Mouse (Mus musculus): ENCODE measurements around the gene E2f2.

The E2f2 gene

DNA sequence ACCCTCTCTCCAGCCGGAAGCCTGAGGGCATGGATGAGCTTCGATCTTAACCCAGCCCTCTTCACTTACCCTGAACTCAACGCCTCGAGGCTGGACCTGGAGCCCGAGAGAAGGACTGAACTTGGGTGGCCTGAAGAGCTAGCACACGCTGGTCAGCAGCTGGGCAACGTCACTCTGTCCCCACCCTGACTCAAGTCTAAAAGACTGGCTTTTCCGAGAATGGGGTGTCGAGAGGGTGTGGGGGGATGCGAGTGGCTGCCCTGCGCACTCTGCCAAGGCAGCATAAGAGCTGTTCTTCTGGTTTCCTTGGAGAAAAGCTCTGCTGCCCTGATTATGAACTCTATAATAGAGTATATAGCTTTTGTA is 27.3 kb upstream of the E2f2 start:
- DNase-seq (ENCODE audit: low spot score in 2 of 2): no peak

DNA sequence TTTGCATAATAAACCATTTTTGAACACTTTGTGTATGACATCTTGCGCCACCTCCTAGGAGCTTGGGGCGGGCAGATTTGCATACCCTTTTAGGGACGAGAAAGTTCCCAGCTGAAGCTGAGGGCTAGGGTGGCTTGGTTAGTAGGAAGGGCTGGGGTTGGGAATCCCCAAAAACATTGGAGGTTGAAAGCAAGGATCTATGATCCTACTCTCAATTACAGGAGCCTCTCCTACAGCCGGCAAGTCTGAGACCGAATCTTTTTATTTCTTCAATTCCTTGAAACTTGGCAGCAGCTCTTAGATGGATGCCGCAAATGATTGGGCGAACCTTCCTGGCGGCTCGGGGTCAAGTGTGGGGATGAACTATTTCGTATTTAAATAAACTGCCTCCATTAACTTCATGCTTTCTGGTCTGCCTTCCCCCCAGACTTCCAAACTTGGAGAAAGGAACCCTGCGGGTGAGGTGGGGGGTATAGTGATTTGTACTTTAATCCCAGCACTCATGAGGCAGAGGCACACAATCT is 26.8 kb upstream of the E2f2 start:
- peak in 1 of 2 experiments; percentile 17 for DNase-seq (ENCODE audit: low spot score in 2 of 2)

DNA sequence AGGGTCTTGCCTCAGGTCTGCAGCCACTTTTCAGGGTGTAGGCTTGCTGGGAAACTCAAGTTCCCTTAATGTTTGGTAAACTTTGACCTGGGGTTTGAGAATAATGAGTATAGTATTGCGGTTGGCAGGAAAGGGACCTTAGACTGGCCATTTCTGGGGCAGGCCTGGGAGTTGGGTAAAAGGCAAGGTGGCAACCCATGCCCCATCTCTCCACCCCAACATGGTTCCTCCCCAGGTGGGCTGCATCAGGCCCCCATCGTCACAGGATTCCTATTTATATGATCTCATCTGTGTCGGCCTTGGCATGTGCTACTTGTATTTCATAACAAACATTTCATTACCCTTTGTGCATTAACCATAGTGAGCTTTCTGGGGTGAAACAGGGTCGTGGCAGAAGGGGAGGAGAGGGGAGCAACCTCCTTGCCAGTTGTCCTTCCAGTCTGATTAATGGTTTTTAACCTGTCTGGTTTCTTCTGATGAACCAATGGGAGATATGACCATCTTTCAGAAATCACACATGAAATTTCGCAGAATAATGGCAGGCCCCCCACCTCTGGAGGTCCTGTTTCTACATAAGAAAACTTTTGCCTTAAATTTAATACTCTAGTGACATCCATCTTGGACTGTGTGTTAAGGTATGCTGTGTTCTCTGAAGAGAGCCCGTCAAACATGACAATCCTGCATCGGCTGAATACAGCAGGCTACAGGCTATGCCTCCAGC is 26.0 kb upstream of the E2f2 start:
- peak; percentile 20 to 30 for DNase-seq (ENCODE audit: low spot score in 2 of 2)

DNA sequence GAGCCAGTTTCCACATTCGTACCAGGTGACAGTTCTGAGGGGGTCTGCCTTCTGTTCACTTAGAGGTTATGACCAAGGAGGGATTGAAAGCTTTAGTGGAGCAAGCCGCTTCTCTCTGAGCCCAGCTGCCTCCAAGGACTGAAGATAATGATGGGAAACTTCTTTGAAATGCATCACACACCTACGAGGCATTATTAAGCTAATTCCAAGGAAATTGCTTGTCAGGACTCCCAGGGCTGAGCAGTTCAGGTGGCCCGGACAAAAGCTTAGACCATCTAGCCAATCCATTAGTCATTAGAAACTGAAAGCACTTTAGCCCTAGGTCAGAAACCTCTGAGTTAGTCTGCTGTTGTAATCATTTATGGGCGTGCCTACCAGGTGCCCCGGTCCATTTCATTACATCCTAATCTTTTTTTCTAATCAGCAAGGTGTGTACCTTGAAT is 25.5 kb upstream of the E2f2 start:
- peak in 1 of 2 experiments; percentile 33 for DNase-seq (ENCODE audit: low spot score in 2 of 2)

DNA sequence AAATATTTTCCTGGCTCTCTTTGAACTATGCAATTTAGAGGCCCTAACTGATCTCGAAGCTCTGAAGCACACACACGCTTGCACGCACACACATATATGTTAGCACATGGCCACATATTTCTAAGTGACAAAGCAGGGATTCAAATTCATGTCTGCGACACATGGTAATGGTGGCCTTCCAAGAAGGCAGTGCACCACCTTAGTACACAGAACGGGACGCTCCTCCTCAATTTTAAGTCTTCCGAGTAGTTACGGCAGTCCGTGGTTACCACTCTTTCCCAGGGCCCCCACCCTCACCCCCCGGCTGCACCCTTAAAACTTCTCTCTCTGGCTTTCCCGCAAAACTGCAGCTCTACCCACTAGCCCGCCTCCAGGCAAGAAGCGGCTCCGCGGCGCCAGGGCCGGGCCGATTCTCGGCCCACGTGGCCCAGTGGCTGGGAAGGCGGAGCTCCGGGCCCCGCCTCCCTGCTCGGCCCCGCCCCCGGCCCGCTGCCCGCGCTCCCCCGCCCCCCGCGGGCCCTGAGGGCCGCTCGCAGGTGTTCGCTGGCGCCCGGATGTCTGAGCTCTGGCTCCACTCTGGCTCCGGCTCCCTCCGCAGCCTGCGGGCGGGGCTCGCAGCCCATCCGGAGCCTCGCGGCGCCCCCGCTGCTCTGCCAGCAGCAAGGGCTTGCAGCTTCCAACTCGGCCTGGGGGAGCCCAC is 24.6 kb upstream of the E2f2 start:
- DNase-seq (ENCODE audit: low spot score in 2 of 2): peak; percentile 66 to 88

DNA sequence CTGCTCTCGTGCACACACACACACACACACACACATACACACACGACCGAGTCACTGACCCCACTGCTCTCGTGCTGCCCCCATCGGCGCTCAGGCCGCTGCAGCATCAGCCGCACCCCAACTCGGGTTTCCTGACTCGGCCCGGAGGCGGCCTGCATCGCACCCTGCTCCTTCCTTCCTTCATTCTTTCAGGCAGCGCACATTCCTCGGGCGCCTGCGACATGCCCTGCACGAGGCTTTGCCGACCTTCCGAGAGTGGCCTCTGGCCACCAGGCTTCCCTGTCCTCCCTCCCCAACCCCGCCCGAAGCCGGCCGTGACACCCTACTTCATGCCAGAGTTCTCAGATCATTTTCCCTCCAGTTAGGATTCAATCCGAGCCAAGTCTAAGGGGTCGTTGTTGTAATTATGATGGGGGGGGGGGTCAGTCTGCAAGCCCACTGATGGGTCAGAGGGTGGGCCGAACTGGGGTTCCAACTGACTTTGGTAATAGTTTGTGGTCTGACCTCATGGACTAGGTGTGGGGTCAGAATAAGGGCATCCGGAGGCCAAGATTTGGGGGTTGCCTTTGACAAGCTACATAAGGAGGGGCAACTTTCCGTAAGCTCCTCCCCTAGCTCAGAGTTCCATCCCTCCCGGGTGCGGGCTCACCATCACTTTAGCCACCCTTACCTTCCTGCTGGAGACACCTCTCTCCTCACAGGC is 23.7 kb upstream of the E2f2 start:
- peak; percentile 49 to 71 for DNase-seq (ENCODE audit: low spot score in 2 of 2)

DNA sequence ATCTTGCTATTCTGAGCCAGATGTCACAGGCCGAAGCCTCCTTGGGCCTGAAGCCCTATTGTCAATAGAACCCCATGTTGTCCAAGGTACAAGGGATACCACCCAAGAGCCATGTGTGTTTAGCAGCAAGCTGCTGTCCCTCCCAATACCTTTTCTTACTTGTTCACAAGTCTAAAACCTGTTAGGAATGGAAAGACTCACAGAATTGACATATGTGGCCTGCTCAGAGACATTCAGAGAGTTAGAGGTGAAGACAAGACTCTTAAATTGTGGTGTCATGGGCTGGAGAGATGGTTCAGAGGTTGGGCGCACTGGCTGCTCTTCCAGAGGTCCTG is 23.2 kb upstream of the E2f2 start:
- no peak for DNase-seq (ENCODE audit: low spot score in 2 of 2)

DNA sequence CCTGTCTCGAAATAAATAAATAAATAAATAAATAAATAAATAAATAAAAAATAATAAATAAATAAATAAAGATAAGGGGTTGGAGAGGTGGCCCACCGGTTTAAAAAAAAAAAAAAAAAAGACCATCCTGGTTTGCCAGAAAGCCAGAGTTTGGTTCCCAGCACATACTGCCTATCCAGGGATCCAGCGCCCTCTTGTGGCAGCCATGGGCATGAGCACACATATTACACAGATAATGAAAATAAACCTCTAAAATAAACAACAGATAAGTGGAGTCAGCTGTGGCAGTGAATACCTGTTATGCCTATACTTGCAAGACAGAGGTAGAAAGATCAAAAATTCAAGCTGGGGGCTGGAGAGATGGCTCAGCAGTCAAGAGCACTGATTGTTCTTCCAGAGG is 22.5 kb upstream of the E2f2 start:
- DNase-seq (ENCODE audit: low spot score in 2 of 2): no peak

DNA sequence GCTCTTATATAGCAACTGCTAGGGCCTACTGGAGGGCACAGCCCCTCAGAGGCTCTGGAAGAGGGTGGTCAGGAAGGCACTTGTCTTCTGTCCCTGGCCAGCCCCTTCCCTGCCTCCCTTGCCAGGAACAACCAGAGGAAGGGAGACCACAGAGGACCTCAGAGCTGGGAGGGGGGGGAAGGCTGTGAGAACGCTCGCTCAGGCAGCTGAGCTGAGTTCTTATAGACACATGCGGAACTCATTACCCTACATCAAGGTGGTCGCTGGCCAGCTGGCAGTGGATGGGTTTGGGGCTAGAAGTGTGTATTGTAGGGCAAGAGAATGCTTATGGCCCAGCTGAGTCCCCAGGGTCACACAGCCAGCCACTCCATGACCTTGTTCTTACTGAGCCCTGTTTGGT is 21.6 kb upstream of the E2f2 start:
- DNase-seq (ENCODE audit: low spot score in 2 of 2): no peak

DNA sequence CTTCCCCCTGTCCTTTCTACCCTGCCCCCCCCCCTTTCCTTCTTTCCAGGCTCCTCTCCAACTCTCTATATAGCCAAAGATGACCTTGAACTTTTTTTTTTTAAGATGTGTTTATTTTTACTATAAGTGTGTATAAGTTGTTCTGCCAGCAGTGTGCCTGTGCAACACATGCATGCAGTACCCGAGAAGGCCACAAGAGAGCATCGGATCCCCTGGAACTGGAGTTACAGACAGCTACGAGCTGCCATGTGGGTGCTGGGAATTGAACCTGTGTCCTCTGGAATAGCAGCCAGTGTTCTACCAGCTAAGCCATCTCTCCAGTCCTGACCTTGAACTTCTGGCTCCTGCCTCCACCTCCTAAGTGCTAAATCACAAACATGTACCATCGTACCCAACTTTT is 19.4 kb upstream of the E2f2 start:
- no peak for DNase-seq (ENCODE audit: low spot score in 2 of 2)

DNA sequence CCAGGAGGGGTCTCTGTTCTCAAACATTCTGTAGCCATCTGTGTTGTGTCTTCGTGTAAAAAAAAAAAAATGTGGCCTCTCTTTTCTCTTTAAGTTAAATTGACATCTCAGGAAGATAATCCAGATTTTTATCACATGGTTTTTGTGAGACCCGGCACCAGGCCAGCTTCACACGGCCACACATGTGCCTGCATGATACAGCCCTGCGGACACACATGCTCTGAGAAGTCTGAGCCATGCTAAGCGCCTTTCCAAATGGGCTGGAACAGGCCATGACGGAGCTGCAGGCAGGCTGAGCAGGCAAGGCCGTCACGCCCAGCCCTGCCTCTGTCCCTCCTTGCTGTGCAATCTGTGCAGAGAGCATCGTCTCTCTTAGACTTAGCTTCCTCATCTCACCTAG is 17.7 kb upstream of the E2f2 start:
- peak in 1 of 2 experiments; percentile 8 for DNase-seq (ENCODE audit: low spot score in 2 of 2)

DNA sequence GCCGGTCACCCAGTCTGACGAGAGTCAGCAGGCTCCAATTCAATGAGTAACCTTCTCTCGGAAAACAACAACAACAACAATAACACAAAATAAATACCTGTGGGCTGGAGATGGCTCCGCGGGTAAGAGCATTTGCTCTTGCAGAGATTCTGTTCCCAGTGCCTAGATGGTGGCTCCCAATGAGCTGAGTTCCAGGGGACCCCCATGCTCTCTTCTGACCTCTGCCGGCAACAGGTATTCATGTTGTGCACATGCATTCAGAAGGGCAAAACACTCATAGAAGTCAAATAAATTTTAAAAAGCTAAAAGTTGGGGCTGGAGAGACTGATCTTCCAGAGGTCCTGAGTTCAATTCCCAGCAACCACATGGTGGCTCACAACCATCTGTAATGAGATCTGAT is 13.7 kb upstream of the E2f2 start:
- no peak for DNase-seq (ENCODE audit: low spot score in 2 of 2)

DNA sequence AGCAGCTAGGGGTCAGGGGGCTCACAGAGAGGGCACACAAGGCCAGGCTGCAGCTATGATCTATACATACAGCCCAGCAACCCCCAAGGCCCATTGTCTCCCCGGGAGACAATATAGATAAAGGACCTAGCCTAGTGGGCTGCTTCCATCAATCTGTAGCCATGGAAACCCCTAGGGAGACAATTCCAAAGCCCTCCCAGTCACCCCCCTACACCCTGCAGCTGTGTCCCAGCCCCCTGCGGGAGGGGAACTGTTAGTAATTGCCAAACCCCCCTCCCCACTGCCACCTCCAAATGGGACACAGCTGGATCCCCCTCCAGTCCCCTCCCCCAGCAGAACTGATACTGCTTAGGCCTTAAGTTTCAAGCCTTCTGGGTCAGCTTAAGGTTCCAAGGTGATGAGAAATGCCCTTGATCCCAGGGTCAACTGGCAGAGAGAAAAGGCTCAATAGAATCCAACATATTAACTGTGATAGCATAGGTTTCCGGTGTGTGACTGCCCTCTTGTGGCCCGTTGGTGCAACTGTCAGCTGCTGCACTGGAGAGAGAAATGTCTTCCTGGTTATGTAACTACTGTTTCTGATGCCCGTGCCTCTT is 12.3 kb upstream of the E2f2 start:
- DNase-seq (ENCODE audit: low spot score in 2 of 2): peak in 1 of 2 experiments; percentile 65

DNA sequence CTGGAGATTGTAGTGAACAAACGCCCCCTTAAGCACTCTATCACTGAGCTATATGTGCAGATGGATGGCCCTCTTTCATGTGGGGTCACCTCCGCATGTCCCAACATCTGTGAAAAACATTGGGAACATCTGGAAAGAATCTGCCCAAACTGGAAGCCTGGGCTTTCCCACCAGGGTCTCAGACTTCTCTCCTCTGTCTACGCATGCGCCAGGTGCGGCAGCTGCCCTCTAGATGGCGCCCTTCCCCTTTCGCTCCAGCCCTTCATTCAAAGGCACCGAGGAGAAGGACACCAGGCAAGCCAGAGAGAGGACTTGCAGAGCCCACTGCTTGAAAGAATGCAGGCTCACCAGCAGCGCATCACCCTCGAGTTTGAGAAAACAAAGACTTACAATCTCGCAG is 8.7 kb upstream of the E2f2 start:
- peak in 1 of 2 experiments; percentile 76 for DNase-seq (ENCODE audit: low spot score in 2 of 2)

DNA sequence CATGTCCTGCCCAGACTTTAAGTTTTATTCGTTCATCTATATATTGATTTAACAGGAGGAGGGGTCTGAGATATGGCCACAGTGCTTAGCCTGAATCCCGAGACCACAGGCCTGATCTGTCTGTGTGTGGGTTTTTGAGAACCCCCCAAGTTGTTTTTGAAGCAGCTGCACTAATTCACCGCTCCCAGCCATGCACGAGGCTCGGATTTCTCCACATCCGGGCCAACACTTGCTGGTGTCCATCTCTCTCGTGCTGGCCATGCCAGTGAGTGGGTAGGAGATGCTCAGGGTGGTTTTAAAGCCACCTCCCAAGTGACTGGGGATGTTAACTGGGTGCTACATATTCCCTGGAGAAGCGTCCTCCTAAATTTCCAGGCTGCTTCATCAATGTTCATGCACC is 7.2 kb upstream of the E2f2 start:
- DNase-seq (ENCODE audit: low spot score in 2 of 2): no peak

DNA sequence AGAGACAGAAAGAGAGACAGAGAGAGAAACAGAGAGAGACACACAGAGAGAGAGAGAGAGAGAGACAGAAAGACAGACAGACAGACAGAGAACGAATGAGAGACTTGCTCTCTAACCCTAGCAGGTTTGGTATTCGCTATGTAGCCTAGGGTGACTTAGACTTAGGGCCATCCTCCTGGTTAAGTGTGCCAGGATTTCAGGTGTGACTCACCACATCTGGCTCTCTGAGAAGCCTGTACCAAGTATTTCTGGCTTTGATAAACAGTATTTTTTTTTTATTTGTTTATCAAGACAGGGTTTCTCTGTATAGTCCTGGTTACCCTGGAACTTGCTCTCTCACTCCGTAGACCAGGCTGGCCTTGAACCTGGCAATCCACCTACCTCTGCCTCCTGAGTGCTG is 4.5 kb upstream of the E2f2 start:
- no peak for DNase-seq (ENCODE audit: low spot score in 2 of 2)

DNA sequence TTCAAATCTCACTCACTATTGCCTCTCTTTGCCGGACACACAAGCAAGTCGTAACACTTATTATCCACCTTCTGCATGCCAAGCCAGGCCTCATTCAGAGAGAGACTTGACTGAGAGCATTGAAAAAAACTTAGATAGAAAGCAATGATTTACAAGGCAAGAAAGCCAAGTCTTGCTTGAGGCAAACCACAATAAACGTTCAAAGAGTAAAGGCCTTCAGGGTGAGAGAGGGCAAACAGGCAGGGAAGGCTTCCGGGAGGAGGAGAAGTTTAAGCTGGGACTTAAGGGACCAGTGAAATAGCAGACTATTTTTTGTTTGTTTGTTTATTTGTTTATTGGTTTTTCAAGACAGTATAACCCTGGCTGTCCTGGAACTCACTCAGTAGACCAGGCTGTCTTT is 1.8 kb upstream of the E2f2 start:
- no peak for DNase-seq (ENCODE audit: low spot score in 2 of 2)

DNA sequence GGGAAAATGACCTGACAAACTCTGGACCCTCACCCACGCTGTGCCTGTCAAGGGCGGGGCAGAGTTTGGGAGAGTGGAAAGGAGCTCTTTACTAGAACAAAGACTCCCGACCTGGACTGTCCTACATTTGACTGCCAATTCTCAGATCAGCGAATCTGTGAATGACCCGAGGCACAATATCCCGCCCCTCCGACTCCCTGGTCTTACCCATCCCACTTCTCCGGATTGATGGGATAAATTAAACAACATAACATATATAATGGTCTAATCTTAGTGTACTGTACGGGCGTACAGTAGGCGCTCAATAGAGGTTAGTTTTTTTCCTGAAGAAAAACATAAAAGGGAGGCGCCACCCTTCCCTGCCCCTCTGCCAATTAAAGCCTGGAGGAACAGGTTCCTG is 739 bp upstream of the E2f2 start:
- DNase-seq (ENCODE audit: low spot score in 2 of 2): no peak

DNA sequence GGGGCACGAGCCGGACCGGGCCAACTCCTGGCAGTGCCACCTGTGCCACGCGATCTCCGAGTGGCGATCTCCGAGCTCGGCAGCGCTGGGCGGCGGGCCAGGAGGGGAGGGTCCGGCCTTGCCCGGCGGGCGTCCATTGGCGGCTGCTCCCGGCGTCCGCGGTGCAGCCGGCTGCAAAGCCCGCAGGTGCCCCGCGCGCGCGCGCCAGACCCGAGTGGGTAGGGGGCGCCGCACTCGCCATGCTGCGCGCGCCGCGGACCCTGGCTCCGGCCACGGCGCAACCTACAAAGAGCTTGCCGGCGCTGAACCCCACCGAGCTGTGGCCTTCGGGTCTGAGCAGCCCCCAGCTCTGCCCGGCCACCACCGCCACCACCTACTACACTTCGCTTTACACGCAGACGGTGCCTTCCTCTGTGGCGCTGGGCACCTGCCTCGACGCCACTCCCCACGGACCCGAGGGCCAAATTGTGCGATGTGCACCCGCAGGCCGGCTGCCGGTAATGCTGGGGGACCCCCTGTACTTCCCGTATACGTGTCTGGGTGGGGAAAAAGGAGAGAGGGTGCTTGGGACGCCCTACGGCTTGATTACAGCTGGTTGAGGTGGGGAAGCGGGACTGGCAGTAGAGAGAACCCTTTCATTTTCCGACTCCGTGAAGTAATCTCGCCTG is 482 bp downstream of the E2f2 start:
- no peak for DNase-seq (ENCODE audit: low spot score in 2 of 2)

DNA sequence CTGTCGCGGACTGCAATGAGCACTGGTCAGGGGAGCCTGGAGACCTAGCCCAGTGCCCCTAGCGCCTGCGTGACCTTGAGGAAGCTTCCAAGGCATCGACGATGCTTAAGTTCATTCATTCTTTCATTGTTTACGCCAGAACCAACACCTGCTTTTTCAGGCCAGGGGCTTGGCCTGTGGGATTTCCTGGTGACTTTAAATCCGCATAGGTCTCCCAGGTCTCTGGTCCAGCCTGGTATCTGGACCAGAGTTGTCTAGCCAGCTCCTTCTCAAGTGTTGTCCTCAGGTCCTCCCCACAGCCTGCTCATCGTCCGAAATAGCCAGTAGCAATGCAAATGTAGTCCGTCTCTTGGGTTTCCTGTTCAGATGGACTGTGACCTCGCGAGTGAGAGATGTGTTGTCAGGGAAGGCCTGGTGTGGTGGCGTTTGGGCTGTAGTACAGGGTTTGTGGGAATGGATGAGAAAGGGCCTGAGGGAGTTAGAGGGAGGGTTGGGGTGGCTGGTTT is 1.1 kb downstream of the E2f2 start:
- no peak for DNase-seq (ENCODE audit: low spot score in 2 of 2)

Measured in urinary bladder, adult 18-20 months (tissue).